ENCODE assay signal across 17 mouse cellular contexts in genomic region chr6:85356682-85357465, GRCm38 (mm10). TPM values are rescaled to one million over a fixed set of nuclear protein-coding genes. Genes with fewer than 3 reads are reported as not detected.
DNase-seq lines count a peak whose midpoint lies in the region; ATAC-seq and TF ChIP-seq lines count a peak whose summit lies in the region.
"Had no signal": no experiment of that assay in that cellular context is flagged by ENCODE, and none has a peak within 500 bp of the region (broad histone marks: within the 10 kb centered on the region; RNA-seq: fewer than 3 reads in every experiment).

No protein-coding gene starts in this region.

- peak overlapping the region; percentile 48 for H3K9ac ChIP-seq in heart, embryonic 13.5 days
- H3K9ac ChIP-seq in midbrain, embryonic 16.5 days (ENCODE audit: low read depth, low read length), result no peak overlapping the region
- H3K9ac ChIP-seq: hindbrain, embryonic 15.5 days; liver, embryonic 15.5 days; neural tube, embryonic 12.5 days had no signal

- intact Hi-C loops in heart, postnatal 36 days (cut with DNase I), result no loop called here

- no peaks in the 10 kb centered on the region for H3K9me3 ChIP-seq in heart, embryonic 13.5 days
- no peaks in the 10 kb centered on the region for H3K9me3 ChIP-seq in midbrain, embryonic 16.5 days (replicated peaks; ENCODE audit: control insufficient read depth, low read length, poor library complexity, severe bottlenecking)
- no peaks in the 10 kb centered on the region for H3K9me3 ChIP-seq in midbrain, embryonic 10.5 days (replicated peaks)
- H3K9me3 ChIP-seq: forebrain, embryonic 10.5 days; hindbrain, embryonic 15.5 days; liver, embryonic 15.5 days; neural tube, embryonic 12.5 days had no signal

- WGBS in heart, embryonic 13.5 days, result 18% methylated on average over 4 of the region's 4 CpGs
- 40% methylated on average over 4 of the region's 4 CpGs for WGBS in kidney, adult 2 months
- 51% methylated on average over 4 of the region's 4 CpGs for WGBS in midbrain, embryonic 16.5 days
- WGBS in midbrain, embryonic 10.5 days, result 74% methylated on average over 4 of the region's 4 CpGs

- peaks cover 54% of the 10 kb centered on the region for H3K4me1 ChIP-seq in heart, embryonic 13.5 days
- peaks cover 36% of the 10 kb centered on the region; the same call in 1 of the 2 replicates for H3K4me1 ChIP-seq in kidney, adult 2 months (ENCODE audit: control insufficient read depth, insufficient read depth, low read length)
- H3K4me1 ChIP-seq in midbrain, embryonic 16.5 days (ENCODE audit: control insufficient read depth, insufficient read depth, low read length), result no peaks in the 10 kb centered on the region
- no peaks in the 10 kb centered on the region for H3K4me1 ChIP-seq in midbrain, embryonic 10.5 days
- H3K4me1 ChIP-seq: forebrain, embryonic 10.5 days; hindbrain, embryonic 15.5 days; liver, embryonic 15.5 days; neural tube, embryonic 12.5 days had no signal

- no peak for TF ChIP-seq CTCF in kidney, adult 2 months (conservative IDR thresholded peaks at IDR 0.05; ENCODE audit: insufficient read depth, insufficient read length, low read depth, low read length)

- H3K27ac ChIP-seq in heart, embryonic 13.5 days (replicated peaks), result peak overlapping the region; percentile 91
- H3K27ac ChIP-seq in kidney, adult 2 months (ENCODE audit: insufficient read depth, low read depth, low read length), result peak overlapping the region; percentile 4; the same call in 1 of the 2 replicates
- 0 out of 2 replicates have a peak overlapping the region, but pooled peaks have one; percentile 8 for H3K27ac ChIP-seq in midbrain, embryonic 16.5 days (ENCODE audit: low read length)
- no peak overlapping the region for H3K27ac ChIP-seq in midbrain, embryonic 10.5 days (replicated peaks)
- H3K27ac ChIP-seq: forebrain, embryonic 10.5 days; hindbrain, embryonic 15.5 days; liver, embryonic 15.5 days; macrophage; neural tube, embryonic 12.5 days had no signal

- ATAC-seq in heart, embryonic 13.5 days (ENCODE audit: extremely low read depth, insufficient number of reproducible peaks, low FRiP score, low TSS enrichment), result no peak
- no peak for ATAC-seq in midbrain, embryonic 16.5 days
- ATAC-seq in inflammation-experienced regulatory T-cells, adult 6 months, result peak; percentile 53

- H3K36me3 ChIP-seq in heart, embryonic 13.5 days, result peaks cover 16% of the 10 kb centered on the region; the same call in 1 of the 2 replicates
- H3K36me3 ChIP-seq in kidney, adult 2 months (ENCODE audit: control insufficient read depth, insufficient read depth, low read length), result no peaks in the 10 kb centered on the region
- H3K36me3 ChIP-seq in midbrain, embryonic 16.5 days (ENCODE audit: control insufficient read depth, insufficient read depth, low read length), result no peaks in the 10 kb centered on the region
- H3K36me3 ChIP-seq in midbrain, embryonic 10.5 days, result no peaks in the 10 kb centered on the region
- H3K36me3 ChIP-seq: forebrain, embryonic 10.5 days; hindbrain, embryonic 15.5 days; liver, embryonic 15.5 days; neural tube, embryonic 12.5 days had no signal

- no peak for TF ChIP-seq POLR2A in kidney, adult 2 months (IDR thresholded peaks at IDR 0.05; ENCODE audit: low read depth, low read length)

- no peak for DNase-seq in heart, postnatal 36 days
- DNase-seq in kidney, adult 2 months, result no peak
- DNase-seq in kidney, postnatal 14 days, result no peak
- DNase-seq in midbrain, embryonic 10.5 days (ENCODE audit: low spot score), result no peak
- DNase-seq in cerebellum, adult 11 months, result no peak
- DNase-seq: gastrocnemius, postnatal 10 days; kidney, adult 18-20 months; right cerebral cortex, postnatal 14 days; thymus, postnatal 4 days had no signal

- H3K4me3 ChIP-seq in heart, embryonic 13.5 days, result no peak overlapping the region
- H3K4me3 ChIP-seq in kidney, adult 2 months (ENCODE audit: insufficient read depth, low read depth, low read length), result no peak overlapping the region
- no peak overlapping the region for H3K4me3 ChIP-seq in midbrain, embryonic 16.5 days (ENCODE audit: low read depth, low read length)
- no peak overlapping the region for H3K4me3 ChIP-seq in midbrain, embryonic 10.5 days
- H3K4me3 ChIP-seq: forebrain, embryonic 10.5 days; hindbrain, embryonic 15.5 days; liver, embryonic 15.5 days; neural tube, embryonic 12.5 days had no signal

- no peaks in the 10 kb centered on the region for H3K27me3 ChIP-seq in heart, embryonic 13.5 days (replicated peaks)
- H3K27me3 ChIP-seq in kidney, adult 2 months (replicated peaks; ENCODE audit: control insufficient read depth, insufficient read depth, low read length), result no peaks in the 10 kb centered on the region
- no peaks in the 10 kb centered on the region for H3K27me3 ChIP-seq in midbrain, embryonic 16.5 days (ENCODE audit: control insufficient read depth, insufficient read depth, low read depth, low read length)
- no peaks in the 10 kb centered on the region for H3K27me3 ChIP-seq in midbrain, embryonic 10.5 days (ENCODE audit: low read depth, poor library complexity, severe bottlenecking)
- H3K27me3 ChIP-seq: hindbrain, embryonic 15.5 days; liver, embryonic 15.5 days; neural tube, embryonic 12.5 days had no signal

- H3K4me2 ChIP-seq in heart, embryonic 13.5 days, result peak overlapping the region; percentile 45
- no peak overlapping the region for H3K4me2 ChIP-seq in midbrain, embryonic 16.5 days (ENCODE audit: low read length)
- H3K4me2 ChIP-seq: hindbrain, embryonic 15.5 days; liver, embryonic 15.5 days; neural tube, embryonic 12.5 days had no signal

RNA-seq across cellular contexts. Expression of gene Rab11fip5, which starts 17.6 kb away (rescaled TPM):
- 38.7 and 45.2 TPM in 2 replicates for polyA plus RNA-seq in heart, embryonic 13.5 days (2015; fragmentation: Nextera tagmentation; extraction: Ambion mirVana)
- 10 to 100 TPM; 65.0 to 67.0 TPM for total RNA-seq in heart, postnatal 36 days (2021)
- polyA plus RNA-seq in kidney, adult 2 months (2012; rRNA removed), result 56.8 and 63.6 TPM in 2 replicates
- 20.2 and 21.1 TPM in 2 replicates for polyA plus RNA-seq in midbrain, embryonic 16.5 days (2015; fragmentation: Nextera tagmentation; extraction: Ambion mirVana)
- polyA plus RNA-seq in midbrain, embryonic 10.5 days (2016; fragmentation: Nextera tagmentation; extraction: Ambion mirVana), result 4.2 and 6.4 TPM in 2 replicates
- polyA plus RNA-seq in inflammation-experienced regulatory T-cells, adult 6 months (2017; shearing (Covaris generic)), result under 1 TPM; 0.50 to 0.67 (median 0.66) TPM

RNA-seq across cellular contexts. Expression of gene Sfxn5, which starts 23.7 kb away (rescaled TPM):
- 3.3 and 4.6 TPM in 2 replicates for polyA plus RNA-seq in heart, embryonic 13.5 days (2015; fragmentation: Nextera tagmentation; extraction: Ambion mirVana)
- total RNA-seq in heart, postnatal 36 days (2021), result 1 to 10 TPM; 3.4 to 4.1 TPM
- polyA plus RNA-seq in kidney, adult 2 months (2012; rRNA removed), result 23.6 and 25.8 TPM in 2 replicates
- polyA plus RNA-seq in midbrain, embryonic 16.5 days (2015; fragmentation: Nextera tagmentation; extraction: Ambion mirVana), result 27.6 and 41.3 TPM in 2 replicates
- polyA plus RNA-seq in midbrain, embryonic 10.5 days (2016; fragmentation: Nextera tagmentation; extraction: Ambion mirVana), result 8.7 and 10.5 TPM in 2 replicates
- 1 to 10 TPM; 1.4 to 3.3 (median 2.1) TPM for polyA plus RNA-seq in inflammation-experienced regulatory T-cells, adult 6 months (2017; shearing (Covaris generic))
